Mouse (Mus musculus) cerebellum, postnatal 25 days (tissue): ENCODE data around the gene Epha2.

Source experiments
- DNase-seq, 2 experiments: peaks; one replicate each; pipeline ENCODE4 v3.0.0; 2021; ENCODE audit warnings: mixed read lengths in 2 of 2

Gene Epha2

GRCm38 (mm10) chr4:141301116-141301553, at the start of gene Epha2:
Gene Epha2, plus strand, starts transcription at chr4:141301240.
- DNase-seq = peak; percentile 83 to 89

DNA sequence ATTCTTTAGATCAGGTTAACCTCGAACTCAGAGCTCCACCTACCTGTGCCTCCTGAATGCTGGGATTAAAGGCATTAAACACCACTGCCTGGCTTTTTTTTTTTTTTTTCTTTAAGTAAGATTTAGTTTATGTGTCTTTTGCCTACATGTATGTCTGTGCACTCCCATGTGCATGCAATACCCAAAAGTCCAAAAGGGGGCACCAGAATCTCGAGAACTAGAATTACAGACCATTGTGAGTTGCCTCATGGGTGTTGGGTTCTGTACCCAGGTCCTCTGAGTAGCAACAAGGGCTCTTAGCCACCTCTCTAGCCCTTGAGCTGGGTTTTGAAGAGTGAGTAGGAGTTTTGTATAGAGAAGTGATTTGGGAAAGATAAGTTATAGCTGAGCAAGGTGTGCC, 48.4 kb upstream of the Epha2 start:
- no peak for DNase-seq

- DNase-seq = peak in 1 of 2 experiments; percentile 33
Observed at GRCm38 (mm10) chr4:141254234-141254633, 46.8 kb upstream of the Epha2 start.

DNA sequence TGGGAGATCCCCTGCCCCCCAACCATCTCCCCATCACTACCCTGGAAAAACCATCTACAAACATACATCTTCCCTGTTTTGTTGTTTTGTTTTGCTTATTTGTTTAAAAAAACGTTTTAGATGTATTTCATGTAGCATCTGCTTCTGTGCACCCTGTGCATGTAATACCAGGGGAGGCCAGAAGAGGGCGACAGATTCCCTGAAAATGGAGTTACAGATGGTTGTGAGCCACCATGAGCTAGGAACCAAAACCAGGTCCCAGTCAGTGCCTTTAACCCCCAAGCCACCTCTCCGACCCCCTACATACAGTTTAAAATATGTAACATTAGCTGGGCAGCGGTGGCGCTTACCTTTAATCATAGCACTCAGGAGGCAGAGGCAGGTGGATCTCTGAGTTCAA, 43.6 kb upstream of the Epha2 start:
- no peak for DNase-seq

- no peak for DNase-seq
Observed at GRCm38 (mm10) chr4:141259413-141259812, 41.6 kb upstream of the Epha2 start.

DNA sequence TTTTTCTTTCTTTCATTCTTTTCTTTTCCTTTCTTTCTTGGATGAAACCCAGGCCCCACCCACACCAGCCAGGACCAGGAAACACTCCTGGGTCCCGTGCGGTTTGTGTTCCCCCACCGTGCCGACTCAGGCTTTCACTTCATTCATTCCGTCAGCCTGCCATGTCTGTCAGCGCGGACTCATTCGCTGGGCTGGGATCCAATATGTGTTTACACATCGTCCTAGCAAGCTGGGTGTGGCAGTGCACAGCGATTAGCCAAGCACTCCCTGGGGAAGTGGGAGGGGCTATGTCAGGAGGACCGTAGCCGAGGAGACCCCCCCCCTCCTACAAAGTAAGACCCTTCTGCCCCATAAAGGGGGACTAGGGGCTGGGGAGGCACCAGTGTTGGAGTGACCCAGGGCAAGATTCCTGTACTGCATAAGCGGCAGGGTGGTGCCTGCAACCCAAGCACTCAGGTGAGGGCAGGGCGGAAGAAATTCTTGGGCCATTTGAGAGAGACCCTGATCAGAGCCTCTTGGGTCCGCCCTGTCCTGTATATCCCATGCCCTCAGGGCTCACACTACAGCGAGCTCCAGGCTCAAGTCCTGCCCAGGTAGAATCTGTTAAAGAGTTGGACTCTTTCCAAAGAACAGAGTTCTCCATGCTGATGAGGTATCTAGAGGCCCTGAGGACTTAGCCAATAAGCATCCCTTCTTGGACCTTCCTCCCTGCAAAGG, 40.9 kb upstream of the Epha2 start:
- DNase-seq = no peak

DNA sequence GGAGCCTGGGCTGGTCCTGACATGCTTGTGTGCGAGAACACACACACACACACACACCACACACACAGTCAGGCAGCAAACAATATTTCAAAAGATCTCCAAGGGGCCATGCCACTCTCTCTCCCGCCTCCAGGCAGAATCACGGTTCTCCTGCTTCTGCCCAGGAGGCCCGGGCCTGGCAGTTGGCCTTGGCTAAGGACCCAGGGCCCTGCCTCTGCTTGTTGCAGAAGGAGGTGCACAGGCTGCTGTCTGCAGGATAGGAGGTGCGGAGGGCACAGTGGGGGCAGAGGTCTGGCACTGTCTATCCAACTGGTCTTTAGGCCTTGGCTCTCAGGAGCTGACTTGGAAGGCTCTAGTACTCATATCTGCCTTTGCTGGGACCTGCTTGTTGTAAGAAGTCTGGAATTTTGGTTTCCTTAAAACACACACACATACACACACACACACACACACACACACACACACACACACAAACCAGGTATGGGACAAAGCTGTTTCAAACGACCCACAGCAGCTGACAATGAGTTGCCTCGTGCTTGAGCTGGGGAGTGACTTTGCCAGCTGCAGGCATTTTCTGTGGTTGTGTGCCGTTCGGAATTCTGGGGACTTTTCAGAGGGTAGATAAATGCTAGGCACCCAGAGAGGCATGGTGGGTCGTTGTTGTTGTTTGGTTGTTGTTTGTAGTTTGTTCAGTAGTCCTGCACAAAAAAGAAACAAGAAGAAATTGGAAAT, 38.0 kb upstream of the Epha2 start:
- DNase-seq = no peak

GRCm38 (mm10) chr4:141265979-141266637, 34.9 kb upstream of the Epha2 start:
- DNase-seq = no peak

DNA sequence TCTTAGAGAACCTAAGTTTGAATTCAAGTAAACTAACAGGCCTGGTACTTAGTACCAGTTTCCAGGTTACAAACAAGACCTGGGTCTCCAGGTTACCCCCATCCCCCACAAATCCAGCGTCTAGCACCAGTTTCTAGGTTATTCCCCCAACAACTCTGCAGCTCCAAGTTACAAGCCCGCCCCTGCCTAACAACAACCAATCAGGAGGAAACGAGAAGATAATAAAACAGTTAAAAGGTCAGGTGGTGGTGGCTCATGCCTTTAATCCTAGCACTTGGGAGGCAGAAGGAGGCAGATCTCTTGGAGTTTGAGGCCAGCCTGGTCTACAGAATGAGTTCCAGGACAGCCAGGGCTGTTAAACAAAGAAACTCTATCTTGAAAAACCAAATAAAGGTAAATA, 33.8 kb upstream of the Epha2 start:
- no peak for DNase-seq

- peak; percentile 55 to 71 for DNase-seq
Observed at GRCm38 (mm10) chr4:141267837-141268236, 33.2 kb upstream of the Epha2 start.

DNA sequence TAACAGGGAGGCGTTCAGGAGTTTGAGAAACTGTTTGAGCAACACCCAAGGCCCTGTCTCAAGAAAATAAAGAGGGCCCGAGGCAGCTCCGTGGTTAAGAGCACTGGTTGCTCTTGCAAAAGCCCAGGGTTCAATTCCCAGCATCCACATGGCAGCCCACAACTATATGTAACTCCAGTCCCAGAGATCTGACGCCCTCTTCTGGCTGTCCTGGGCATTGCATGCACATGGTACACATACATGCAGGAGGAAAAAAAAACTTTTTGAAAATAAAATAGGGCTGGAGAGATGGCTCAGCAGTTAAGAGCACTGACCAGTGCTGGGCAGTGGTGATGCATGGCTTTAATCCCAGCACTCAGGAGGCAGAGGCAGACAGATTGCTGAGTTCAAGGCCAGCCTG, 32.7 kb upstream of the Epha2 start:
- no peak for DNase-seq

GRCm38 (mm10) chr4:141269080-141269479, 32.0 kb upstream of the Epha2 start:
- no peak for DNase-seq

GRCm38 (mm10) chr4:141270201-141270940, 30.7 kb upstream of the Epha2 start:
- no peak for DNase-seq

DNA sequence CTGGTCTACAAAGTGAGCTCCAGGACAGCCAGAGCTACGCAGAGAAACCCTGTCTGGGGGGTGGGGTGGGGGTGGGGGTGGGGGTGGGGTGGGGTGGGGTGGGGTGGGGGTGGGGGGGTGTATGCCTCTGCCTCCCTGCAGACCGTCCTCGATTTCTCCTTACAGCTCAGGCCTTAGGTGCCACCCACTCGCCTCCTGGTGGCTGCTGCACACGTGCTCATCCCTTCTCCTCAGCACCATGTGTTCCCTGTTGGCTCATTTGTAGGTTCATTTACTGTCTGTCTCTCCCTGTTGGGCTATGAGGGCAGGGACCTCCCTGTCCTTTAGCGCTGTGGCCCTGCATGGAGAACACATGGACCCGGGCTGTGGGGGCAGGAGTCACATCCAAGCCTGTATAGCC, 29.8 kb upstream of the Epha2 start:
- DNase-seq = no peak

DNA sequence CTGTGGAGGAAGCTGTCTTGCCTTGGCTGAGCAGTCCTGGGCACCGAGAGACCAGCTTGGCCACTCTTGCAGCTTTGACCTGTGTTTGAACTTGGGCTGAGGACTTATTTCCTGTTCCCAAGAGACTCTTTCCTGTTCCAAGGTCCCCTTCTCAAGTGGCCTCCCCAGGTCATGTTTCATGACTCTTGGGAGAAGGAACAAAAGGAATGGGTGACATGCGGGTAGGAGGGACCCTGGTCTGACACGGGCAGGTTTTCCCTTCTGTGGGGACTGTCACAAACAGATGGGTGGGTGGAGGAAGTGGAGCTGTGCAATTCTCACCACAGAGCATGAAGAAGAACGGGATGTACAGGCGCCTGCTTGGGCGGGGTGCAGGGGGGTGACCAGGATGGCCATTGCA, 29.3 kb upstream of the Epha2 start:
- no peak for DNase-seq

DNA sequence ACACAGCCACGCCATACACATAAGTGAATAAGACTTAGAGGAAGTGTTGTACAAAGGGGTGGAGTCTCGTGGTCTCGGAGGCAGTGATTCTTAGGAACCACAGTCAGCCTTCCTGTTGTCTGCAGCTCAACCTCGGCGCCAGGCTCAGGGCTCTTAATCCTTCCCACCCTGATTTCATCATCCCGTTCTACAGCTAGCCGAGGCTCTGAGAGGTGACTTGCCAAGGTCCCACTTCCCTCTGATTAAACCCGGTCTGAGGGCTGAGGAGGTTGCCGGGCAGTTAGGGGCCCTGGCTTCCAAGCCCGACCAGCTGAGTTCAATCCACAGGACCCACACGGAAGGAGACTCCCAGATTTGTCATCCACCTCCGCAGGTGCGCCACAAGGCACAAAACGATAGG, 28.2 kb upstream of the Epha2 start:
- peak in 1 of 2 experiments; percentile 29 for DNase-seq

- peak; percentile 88 to 93 for DNase-seq
Observed at GRCm38 (mm10) chr4:141273296-141273695, 27.7 kb upstream of the Epha2 start.

GRCm38 (mm10) chr4:141274485-141275341, 26.3 kb upstream of the Epha2 start:
- no peak for DNase-seq

- DNase-seq = no peak
Observed at GRCm38 (mm10) chr4:141277157-141277556, 23.9 kb upstream of the Epha2 start.

GRCm38 (mm10) chr4:141278154-141278553, 22.9 kb upstream of the Epha2 start:
- no peak for DNase-seq

- DNase-seq = no peak
Observed at GRCm38 (mm10) chr4:141279327-141279726, 21.7 kb upstream of the Epha2 start.

DNA sequence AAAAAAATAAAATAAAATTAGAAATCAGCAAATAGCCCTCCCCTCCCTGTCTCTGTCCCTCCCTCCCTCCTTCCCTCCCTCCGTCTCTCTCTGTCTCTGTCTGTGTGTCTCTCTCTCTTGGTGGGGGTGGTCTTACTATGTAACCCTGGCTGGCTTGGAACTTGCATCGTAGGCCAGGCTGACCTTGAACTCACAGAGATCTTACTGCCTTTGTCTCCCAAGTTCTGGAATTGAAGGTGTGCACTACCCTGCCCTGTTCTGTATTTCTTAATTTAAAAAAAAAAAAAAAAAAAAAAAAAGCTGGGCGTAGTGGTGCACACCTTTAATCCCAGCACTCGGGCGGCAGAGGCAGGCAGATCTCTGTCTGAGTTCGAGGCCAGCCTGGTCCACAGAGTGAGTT, 21.3 kb upstream of the Epha2 start:
- DNase-seq = no peak
